Mouse (Mus musculus) midbrain, embryonic 16.5 days (tissue): ENCODE results near the gene Galnt7. TPM values are rescaled to one million over a fixed set of nuclear protein-coding genes. Genes with fewer than 3 reads are reported as not detected.

Experiments
- ATAC-seq: fragments of 200-750 bp; cut with Nextera tagmentation; 2 replicates; pipeline ENCODE4 v1.8.0; 2017; ENCODE audit warnings: moderate TSS enrichment
- H3K27ac ChIP-seq: fragments of 300-500 bp; sonication (generic); 2 replicates; pipeline ENCODE4 v1.5.1; 2014; ENCODE audit warnings: mild to moderate bottlenecking, low read length, mixed read lengths
- H3K27me3 ChIP-seq: fragments of 300-500 bp; sonication (generic); 2 replicates; pipeline ENCODE4 v1.6.1; 2014; ENCODE audit warnings: low read depth, low read length, mixed read lengths; ENCODE audit not compliant: control insufficient read depth, insufficient read depth
- H3K36me3 ChIP-seq: fragments of 300-500 bp; sonication (generic); 2 replicates; pipeline ENCODE4 v1.6.1; 2014; ENCODE audit warnings: mild to moderate bottlenecking, low read length, moderate library complexity, mixed read lengths; ENCODE audit not compliant: control insufficient read depth, insufficient read depth
- H3K4me1 ChIP-seq: fragments of 300-500 bp; sonication (generic); 2 replicates; pipeline ENCODE4 v1.6.1; 2014; ENCODE audit warnings: mild to moderate bottlenecking, low read length, mixed read lengths; ENCODE audit not compliant: control insufficient read depth, insufficient read depth
- H3K4me2 ChIP-seq: fragments of 300-500 bp; sonication (generic); 2 replicates; pipeline ENCODE4 v1.6.1; 2014; ENCODE audit warnings: mild to moderate bottlenecking, low read length, mixed read lengths
- H3K4me3 ChIP-seq: fragments of 300-500 bp; sonication (generic); 2 replicates; pipeline ENCODE4 v1.5.1; 2014; ENCODE audit warnings: low read depth, mild to moderate bottlenecking, low read length, moderate library complexity, mixed read lengths
- H3K9ac ChIP-seq: fragments of 300-500 bp; sonication (generic); 2 replicates; pipeline ENCODE4 v1.6.1; 2014; ENCODE audit warnings: low read depth, low read length, mixed read lengths
- H3K9me3 ChIP-seq: fragments of 300-500 bp; sonication (generic); replicated peaks from 2 replicates; pipeline ENCODE4 v1.6.1; 2014; ENCODE audit warnings: mild to moderate bottlenecking, low read length, mixed read lengths; ENCODE audit not compliant: control insufficient read depth, poor library complexity, severe bottlenecking
- WGBS: fragments of 180-500 bp; shearing (Covaris S2); extraction: QIAGEN DNeasy Blood & Tissue Kit; methylation state at CpG from one replicate; pipeline ENCODE4 v1.1.7; 2014; 5-methylcytosine and 5-hydroxymethylcytosine counted together
- polyA plus RNA-seq: library from polyadenylated mRNA; unstranded; fragments of >200 nt; fragmentation: Nextera tagmentation; extraction: Ambion mirVana; gene quantifications from 2 replicates; pipeline ENCODE4 v1.2.1, GENCODE M21; 2015

Gene Galnt7
- polyA plus RNA-seq, 1 experiment from 2014 or later: 8.2 TPM

DNA sequence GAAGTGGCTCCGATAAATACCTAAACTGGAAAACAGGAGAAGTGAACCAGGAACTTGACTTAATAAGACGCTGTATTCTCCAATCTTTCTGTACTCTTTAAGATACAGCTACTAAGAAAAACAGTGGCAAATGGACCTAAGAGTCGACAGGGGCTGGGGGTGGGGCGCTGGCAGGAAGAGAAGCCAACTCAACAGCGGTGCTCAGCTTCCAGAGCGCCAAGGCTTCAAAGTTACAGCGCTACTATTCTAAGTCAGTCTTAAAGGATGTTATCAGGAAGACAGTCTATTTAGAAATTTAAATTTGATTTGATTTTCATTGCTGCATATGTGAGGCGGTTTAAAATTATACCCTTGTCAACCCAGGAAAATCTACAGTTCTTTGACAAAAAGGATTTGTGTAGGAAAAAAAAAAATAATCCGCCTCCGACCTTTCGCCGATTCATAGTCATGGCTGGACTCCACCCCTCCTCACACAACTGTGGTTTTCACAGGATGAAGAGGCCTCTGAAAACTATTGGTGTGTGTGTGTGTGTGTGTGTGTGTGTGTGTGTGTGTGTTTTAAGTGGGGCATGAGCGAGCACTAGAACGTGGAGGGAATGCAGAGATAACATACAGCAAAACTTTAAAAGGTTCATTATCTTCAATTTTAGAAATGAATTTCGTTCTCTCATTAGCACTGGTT lies 15.1 kb downstream of the Galnt7 start:
- Histone ChIP-seq H3K9ac (no peak overlapping the region), H3K4me1 (peaks cover 2% of the 10 kb centered on the region; the same call in 1 of the 2 replicates), H3K4me3 (no peak overlapping the region), H3K36me3 (no peaks in the 10 kb centered on the region), H3K4me2 (no peak overlapping the region), H3K27me3 (no peaks in the 10 kb centered on the region), H3K27ac (no peak overlapping the region), H3K9me3 (no peaks in the 10 kb centered on the region)
- WGBS: 85% methylated on average over 15 of the region's 15 CpGs
- no peak for ATAC-seq

DNA sequence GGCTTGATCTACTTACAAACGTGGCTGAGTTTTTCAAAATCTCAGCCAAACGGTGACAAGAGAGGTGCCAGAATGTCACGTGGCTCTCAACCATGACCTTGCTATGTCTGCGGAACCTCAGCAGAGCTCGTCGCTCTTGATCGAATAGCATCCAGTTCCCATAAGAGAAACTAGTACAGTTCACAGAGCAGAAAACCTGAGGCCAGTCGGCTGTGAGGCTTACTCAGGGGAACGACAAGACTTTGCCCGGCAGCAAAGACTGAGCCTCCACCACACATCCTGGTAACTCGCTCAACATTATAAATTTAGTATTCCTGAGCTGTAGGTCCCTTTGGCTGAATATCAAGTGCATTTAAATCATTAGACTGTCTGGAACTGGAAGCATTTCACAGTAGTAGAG lies 16.1 kb downstream of the Galnt7 start:
- Histone ChIP-seq H3K9ac (no peak overlapping the region), H3K36me3 (no peaks in the 10 kb centered on the region), H3K4me2 (no peak overlapping the region), H3K27ac (no peak overlapping the region), H3K9me3 (no peaks in the 10 kb centered on the region), H3K4me3 (no peak overlapping the region), H3K27me3 (no peaks in the 10 kb centered on the region), H3K4me1 (peaks cover 2% of the 10 kb centered on the region; the same call in 1 of the 2 replicates)
- no peak for ATAC-seq
- 82% methylated on average over 11 of the region's 11 CpGs for WGBS

DNA sequence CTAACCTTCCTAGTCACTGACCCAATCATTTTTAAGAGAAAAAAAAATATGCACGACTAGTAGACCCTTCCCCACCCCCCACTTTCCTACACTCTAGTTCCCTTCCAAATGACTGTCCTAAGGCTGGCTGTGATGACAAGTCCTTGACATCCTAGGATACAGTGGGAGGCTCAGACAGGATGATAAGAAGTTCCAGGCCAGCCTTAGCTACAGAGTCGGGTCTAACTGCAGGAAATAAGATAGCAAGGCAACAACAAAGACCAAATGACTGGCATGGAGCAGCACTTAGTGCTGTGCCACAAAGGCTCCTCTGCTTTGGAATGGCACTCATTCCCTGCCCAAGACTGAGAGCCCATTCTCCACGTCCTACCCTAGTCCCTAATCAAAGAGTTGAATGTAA lies 16.6 kb downstream of the Galnt7 start:
- Histone ChIP-seq H3K9ac (no peak overlapping the region), H3K4me1 (peaks cover 2% of the 10 kb centered on the region; the same call in 1 of the 2 replicates), H3K4me3 (no peak overlapping the region), H3K36me3 (no peaks in the 10 kb centered on the region), H3K4me2 (no peak overlapping the region), H3K27ac (no peak overlapping the region), H3K27me3 (no peaks in the 10 kb centered on the region), H3K9me3 (no peaks in the 10 kb centered on the region)
- ATAC-seq: no peak
- WGBS: 71% methylated on average over 3 of the region's 3 CpGs

DNA sequence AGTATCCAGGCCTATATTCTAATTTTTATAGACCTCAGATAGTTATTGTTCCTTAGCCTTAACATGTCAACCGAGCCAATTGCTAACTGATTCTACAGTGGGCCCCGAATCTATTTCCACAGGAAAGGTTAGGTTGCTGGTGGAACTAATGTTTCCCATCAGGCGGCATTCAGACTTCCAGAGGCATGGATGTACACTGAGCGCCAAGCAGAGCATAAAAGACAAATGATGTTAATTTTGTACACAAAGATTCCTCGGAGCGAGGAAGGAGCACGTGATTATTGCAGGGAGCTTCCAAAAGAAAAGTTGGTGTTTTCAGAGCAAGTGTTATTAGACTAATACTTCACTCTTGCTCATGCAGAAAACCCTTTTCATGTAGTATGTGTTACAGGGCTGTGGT lies 21.1 kb downstream of the Galnt7 start:
- no peak for ATAC-seq
- H3K4me3 ChIP-seq: no peak overlapping the region
- WGBS: 92% methylated on average over 7 of the region's 7 CpGs

DNA sequence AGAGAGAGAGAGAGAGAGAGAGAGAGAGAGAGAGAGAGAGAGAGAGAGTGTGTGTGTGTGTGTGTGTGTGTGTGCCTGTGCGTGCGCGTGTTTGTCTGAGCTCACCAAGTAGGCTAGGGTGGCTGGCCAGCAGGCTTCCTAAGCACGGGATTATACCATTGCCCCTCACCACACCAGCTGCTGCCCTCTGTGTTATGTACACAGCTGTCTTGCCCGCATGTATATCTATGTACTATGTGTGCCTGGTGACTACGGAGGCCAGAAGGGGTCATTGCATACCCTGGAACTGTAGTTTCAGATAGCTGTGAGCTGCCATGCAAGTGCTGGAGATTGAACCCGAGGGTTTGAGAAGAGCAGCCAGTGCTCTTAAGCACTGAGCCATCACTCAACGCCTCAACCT lies 22.7 kb downstream of the Galnt7 start:
- 92% methylated on average over 8 of the region's 8 CpGs for WGBS
- Histone ChIP-seq H3K27me3 (no peaks in the 10 kb centered on the region), H3K4me3 (no peak overlapping the region)

More for the DNA sequence above, 21.1 kb downstream of the Galnt7 start:
- H3K27ac ChIP-seq: no peak overlapping the region
- H3K36me3 ChIP-seq: no peaks in the 10 kb centered on the region
- H3K4me2 ChIP-seq: no peak overlapping the region
- H3K27me3 ChIP-seq: no peaks in the 10 kb centered on the region
- no peak overlapping the region for H3K9ac ChIP-seq
- H3K9me3 ChIP-seq: no peaks in the 10 kb centered on the region
- H3K4me1 ChIP-seq: no peaks in the 10 kb centered on the region

DNA sequence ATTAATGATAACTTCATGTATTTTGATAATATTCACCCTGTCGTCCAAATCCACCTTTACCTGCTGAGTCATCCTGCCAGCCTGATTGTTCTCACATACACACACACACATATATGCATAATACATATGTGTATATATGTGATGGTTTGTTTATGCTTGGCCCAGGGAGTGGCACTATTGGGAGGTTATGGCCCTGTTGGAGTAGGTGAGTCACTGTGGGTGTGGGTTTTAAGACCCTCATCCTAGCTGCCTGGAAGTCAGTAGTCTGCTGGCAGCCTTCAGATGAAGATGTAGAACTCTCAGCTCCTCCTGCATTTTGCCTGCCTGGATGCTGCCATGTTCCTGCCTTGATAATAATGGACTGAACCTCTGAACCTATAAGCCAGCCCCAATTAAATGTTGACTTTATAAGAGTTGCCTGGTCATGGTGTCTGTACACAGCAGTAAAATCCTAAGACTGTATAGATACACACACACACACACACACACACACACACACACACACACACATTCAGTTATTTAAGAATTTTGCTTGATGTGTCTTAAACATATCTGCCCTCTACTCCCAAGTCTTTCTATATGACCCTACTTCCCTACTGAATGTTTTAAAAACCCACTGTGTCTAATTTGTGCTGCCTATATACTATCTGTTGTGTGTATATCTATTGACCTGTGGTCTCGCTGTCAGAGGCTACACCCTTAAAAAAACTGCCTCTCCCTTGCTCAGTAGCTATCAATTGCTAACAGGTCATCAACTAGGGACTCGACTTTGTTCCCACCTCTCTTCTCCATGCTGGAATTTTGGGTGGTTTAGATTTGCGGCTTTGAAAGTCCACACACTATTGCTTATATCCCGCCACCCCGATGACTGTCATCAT lies 23.8 kb downstream of the Galnt7 start:
- Histone ChIP-seq H3K9me3 (no peaks in the 10 kb centered on the region), H3K9ac (no peak overlapping the region), H3K4me2 (no peak overlapping the region), H3K27ac (no peak overlapping the region), H3K4me3 (no peak overlapping the region), H3K36me3 (no peaks in the 10 kb centered on the region), H3K27me3 (no peaks in the 10 kb centered on the region), H3K4me1 (no peaks in the 10 kb centered on the region)
- 91% methylated on average over 6 of the region's 6 CpGs for WGBS
- ATAC-seq: no peak

More for the DNA sequence above, 22.7 kb downstream of the Galnt7 start:
- H3K9ac ChIP-seq: no peak overlapping the region
- H3K27ac ChIP-seq: no peak overlapping the region
- ATAC-seq: no peak
- H3K4me1 ChIP-seq: no peaks in the 10 kb centered on the region
- no peaks in the 10 kb centered on the region for H3K9me3 ChIP-seq
- no peaks in the 10 kb centered on the region for H3K36me3 ChIP-seq
- H3K4me2 ChIP-seq: no peak overlapping the region

DNA sequence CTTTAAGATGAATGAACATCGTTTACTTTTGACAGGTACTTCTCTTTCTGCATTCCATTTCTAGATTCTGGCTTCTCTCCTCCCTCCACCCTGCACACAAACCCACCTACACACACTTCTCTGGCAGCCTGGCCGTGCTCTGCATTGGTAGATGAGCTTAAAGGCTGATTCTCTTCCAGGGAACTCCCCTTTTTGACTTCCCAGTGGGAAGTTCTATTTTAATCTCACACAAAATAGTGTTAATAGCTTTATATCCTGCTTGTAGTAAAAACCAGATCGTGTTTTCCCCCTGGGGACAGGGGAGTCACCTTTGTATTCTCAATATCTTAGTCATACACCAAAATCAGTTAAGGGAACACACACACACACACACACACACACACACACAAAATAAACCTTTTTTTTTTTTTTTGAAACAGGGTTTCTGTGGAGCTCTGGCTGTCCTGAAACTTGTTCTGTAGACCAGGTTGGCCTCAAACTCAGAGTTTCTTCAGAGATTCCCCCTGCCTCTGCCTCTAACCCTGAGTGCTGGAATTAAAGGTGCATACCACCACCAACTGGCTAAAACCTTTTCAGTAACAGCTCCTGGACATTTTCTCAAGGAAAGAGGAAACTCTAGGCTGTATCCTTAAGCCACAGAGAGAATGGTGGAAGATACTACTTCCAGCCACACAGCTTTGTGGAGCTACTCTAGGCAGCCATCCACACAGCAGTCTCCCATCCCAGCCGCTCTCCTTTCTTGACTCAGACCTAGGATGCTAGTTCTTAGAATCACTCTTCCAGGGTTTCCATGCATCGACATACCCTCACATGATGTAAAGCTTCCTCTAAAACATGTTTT lies 24.7 kb downstream of the Galnt7 start:
- no peak overlapping the region for H3K27ac ChIP-seq
- no peaks in the 10 kb centered on the region for H3K4me1 ChIP-seq
- H3K4me2 ChIP-seq: no peak overlapping the region
- no peaks in the 10 kb centered on the region for H3K36me3 ChIP-seq
- 77% methylated on average over 5 of the region's 5 CpGs for WGBS
- ATAC-seq: no peak
- H3K9me3 ChIP-seq: no peaks in the 10 kb centered on the region
- H3K27me3 ChIP-seq: no peaks in the 10 kb centered on the region
- no peak overlapping the region for H3K4me3 ChIP-seq
- H3K9ac ChIP-seq: no peak overlapping the region

DNA sequence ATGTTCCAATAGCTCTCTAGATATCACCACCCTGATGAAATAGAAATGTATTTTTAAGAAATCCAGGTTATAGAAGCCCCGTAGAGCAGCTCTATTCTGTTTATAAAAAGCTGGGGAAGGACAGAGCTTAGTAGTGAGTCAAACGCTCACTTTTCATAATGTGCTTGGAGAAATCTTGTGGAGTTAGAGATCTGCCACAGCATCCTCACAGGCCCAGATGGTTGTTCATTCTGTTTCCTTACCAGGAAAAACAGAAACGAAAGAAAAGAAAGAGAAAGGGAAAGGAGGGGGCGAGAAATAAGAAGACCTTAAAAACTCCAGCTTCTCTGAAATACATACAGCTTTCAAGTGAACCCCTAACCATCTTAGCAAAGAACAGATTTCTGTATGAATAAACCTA lies 28.9 kb downstream of the Galnt7 start:
- H3K9ac ChIP-seq: no peak overlapping the region
- H3K4me3 ChIP-seq: no peak overlapping the region
- H3K4me2 ChIP-seq: no peak overlapping the region
- H3K4me1 ChIP-seq: no peaks in the 10 kb centered on the region
- no peak for ATAC-seq
- no peaks in the 10 kb centered on the region for H3K9me3 ChIP-seq
- 91% methylated on average over 4 of the region's 4 CpGs for WGBS
- no peaks in the 10 kb centered on the region for H3K36me3 ChIP-seq
- no peaks in the 10 kb centered on the region for H3K27me3 ChIP-seq
- no peak overlapping the region for H3K27ac ChIP-seq
